Mouse (Mus musculus): ENCODE results near the gene Casc3.

The Casc3 gene

DNA sequence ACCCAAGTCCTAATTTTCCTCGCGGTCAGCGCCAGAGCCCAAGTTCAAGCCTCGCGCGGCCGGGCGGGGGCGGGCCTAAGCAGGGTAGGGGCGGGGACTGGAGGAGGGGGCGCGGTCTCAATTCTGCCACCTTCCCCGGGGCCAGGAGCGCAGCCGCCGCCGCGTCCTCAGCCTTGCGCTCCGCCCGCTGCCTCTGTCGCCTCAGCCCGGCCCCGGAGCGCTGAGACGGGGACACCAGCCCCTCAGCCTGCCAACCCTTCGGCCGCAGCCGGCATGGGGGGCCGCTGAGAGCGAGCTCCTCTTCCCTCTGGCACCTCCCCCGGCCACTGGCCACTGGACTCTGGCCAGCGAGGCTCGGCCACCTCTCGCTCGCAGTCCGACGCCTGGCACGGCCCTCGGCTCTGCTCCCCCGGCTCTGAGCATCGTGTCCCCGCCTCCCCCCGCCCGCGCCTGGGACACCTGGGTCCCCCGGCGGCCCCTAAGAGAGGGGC lies 32.0 kb downstream of the Casc3 start, which contains the start of gene Rapgefl1:
TSS of gene Rapgefl1 (plus strand) at position 135 of the 491 bp plus-strand sequence.
- peak; percentile 67 to 69 for DNase-seq

DNA sequence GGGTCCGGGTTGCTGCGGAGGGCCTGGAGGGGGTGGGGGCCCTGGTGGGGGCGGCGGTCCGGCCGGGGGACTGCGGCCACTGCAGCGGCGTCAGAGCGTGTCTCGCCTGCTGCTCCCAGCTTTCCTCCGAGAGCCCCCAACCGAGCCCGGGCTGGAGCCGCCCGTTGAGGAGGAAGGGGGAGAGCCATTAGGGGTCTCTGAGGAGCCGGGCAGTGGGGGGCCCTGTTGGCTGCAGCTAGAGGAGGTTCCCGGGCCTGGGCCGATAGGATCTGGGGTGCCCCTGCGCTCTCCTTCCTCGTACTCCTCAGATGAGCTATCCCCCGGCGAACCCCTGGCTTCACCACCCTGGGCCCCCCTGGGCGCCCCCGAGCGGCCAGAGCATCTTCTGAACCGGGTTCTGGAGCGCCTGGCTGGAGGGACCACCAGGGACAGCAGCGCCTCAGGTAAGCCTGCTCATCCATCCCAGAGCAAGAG lies 32.6 kb downstream of the Casc3 start:
- DNase-seq = peak; percentile 30 to 43

DNA sequence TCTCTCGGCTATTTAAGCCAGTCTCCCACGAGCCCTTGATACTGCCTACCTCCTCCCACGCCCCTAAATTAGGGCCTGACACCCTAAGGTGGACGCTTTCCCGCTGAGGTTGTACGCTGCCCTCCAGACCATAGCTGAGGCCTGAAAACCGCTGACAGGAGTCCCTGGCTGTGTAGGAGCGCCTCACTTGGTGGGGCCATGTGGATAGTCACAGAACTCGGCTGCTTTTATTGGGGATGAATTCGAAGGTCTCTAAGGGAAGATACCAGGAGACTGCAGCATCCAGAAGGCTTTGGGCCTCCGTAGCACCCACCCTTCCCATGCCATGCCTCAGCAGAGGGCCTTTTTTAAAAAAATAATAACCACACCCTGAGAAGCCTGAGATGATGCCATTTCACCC lies 33.2 kb downstream of the Casc3 start:
- no peak for DNase-seq

GRCm38 (mm10) chr11:98838512-98838911 lies 33.8 kb downstream of the Casc3 start:
- no peak for DNase-seq

DNA sequence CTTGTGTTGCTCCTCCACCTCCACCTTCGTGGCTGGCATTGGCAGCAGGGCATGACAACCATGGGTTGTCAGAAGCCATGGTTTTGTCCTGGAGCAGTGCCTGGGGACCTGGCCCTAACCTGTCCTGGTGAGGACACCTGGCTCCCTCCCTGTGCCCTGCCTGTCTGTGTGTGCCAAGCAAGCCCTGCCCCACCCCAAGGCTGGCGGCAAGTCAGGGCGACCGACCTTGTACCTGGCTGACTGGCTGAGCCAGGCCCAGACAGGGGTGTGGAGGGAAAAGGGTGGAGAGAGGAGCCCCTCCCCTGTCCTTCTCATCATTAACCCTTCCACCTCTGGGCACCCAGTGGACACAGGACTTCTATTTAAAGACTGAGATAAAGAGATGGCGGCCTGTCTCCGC lies 34.7 kb downstream of the Casc3 start:
- DNase-seq = no peak

GRCm38 (mm10) chr11:98839897-98840296 lies 35.2 kb downstream of the Casc3 start:
- no peak for DNase-seq

GRCm38 (mm10) chr11:98846016-98846415 lies 41.3 kb downstream of the Casc3 start:
- DNase-seq = no peak

DNA sequence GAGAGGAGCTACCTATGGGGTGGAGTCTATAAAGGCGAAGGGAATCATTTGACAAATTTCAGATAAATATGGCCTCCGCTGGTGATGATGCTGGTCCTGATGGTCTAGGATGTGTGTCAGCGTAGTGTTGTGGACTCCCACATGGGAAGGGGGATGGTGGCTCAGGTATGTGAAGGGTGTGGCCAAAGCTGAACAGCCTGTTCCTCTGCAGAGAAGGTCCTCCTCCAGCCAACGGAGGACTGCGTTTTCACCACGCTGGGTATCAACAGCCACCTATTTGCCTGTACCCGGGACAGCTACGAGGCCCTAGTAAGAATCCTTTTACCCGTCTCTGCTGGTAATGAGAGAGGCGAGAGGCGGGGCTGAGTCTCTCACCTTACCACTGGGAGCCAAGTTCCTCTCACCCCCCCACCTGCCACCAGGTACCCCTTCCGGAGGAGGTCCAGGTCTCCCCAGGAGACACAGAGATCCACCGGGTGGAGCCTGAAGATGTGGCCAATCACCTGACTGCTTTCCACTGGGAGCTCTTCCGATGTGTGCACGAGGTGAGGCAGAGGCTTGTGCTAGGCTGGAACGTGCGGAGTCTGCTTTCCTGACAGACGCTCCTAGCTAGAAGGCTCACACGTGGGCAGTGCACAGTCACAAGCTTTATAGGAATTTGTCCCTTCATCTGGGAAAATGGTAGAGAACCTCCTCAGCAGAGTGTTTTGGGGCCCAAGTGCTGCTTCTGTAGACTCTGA lies 42.3 kb downstream of the Casc3 start:
- DNase-seq = no peak

DNA sequence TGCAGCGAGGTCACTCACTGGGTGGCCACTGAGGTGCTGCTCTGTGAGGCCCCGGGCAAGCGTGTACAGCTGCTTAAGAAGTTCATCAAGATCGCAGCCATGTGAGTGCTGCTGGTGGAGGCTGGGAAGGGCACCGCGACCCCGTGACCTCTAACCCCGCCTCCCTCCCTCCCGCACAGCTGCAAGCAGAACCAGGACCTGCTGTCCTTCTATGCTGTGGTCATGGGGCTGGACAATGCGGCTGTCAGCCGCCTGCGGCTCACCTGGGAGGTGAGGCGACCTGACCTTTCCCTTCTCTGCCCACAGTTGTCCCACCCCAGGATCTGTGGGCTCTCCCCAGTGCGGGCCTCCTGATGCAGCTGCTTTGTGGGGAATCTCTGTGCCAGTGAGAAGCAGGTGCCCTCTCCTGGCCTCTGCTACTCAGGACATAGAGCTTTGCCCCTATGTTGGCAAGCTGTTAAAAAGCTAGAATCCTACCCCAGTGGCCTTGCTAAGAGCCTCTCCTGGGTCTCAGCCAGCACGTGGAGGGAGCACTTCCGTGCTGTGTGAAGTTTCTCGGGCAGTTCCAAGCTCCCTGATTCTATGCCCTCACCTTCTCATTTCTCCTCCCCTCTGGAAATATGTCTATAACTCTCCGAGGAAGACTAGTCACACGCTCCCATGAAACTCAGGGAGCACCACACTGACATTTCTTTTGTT lies 44.6 kb downstream of the Casc3 start:
- DNase-seq = no peak

DNA sequence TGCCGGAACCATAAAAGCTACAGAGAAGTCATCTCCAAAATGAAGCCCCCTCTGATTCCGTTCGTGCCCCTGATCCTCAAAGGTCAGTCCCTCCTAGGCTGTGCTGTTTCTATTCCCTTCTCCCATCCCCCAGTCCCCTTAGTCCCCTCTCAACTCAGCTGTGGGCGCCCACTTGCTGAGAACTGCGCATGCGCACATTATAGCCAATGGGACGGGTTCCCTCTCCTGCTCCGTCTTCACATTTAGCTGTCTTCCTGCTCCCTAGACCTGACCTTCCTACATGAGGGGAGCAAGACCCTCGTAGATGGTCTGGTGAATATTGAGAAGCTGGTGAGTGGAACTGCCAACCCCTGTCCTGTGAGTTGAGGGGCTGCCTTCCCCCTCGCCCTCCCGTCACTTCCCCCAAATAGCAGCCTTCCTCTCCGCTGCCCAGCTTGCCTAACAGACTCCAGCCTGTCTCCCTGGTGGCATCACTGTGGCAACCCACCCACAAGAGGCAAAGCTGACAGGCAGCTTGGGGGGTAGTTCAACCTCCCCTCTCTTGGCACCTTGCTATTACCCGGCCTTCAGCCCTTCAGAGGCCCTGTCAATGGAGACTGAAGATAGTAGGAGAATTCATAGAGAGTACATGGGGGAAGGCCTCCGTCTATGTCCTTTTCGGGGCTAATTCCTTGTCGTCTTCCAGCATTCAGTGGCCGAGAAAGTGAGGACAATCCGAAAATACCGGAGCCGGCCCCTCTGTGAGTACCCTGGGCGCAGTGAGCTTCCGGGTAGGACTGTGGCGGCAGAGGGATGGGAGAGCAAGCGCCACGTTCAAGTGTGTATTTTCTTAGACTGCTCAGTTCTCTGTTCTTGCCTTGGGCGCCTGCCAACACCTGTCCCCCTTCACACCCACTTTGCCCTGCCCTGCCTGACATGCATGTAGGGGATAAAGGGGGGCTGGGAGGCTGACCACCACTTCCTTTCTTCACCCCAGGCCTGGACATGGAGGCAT lies 45.7 kb downstream of the Casc3 start:
- DNase-seq = no peak

DNA sequence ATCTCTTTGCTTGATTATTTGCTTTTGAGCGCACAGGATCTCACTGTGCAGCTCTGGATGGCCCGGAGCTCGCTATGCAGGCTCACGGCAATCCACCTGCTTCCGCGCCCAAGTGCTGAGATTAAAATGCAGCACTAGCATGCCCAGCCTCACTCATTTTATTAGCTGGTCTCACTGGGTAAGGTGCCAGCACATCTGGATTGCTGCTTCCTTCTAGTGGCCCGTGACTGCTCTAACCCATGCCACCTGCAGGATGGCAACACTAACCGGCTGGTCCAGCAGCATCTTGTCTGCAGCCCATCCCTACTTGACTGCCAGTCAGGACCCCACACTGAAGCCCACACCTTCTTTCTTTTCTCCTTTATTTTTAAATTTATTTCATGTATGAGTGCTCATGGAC lies 49.4 kb downstream of the Casc3 start:
- DNase-seq = no peak

DNA sequence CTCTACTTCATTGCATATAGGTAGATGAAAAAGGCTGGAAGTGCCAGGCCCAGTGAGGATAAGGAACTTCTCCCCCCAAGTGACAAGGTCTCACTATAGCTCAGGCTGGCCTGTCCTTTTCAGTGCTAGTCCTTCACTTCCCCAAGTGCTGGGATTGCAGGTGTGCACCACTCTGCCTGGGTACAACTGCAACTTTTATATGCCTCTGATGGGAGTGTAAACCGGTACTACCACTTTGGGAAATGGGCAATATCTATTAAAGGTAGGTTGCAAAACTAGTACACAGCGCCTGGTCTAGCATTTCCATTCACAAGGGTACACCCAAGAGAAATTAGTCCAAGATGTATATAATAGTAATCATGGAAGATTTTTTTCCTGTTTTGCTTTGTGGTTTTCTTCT lies 50.0 kb downstream of the Casc3 start:
- DNase-seq = no peak

DNA sequence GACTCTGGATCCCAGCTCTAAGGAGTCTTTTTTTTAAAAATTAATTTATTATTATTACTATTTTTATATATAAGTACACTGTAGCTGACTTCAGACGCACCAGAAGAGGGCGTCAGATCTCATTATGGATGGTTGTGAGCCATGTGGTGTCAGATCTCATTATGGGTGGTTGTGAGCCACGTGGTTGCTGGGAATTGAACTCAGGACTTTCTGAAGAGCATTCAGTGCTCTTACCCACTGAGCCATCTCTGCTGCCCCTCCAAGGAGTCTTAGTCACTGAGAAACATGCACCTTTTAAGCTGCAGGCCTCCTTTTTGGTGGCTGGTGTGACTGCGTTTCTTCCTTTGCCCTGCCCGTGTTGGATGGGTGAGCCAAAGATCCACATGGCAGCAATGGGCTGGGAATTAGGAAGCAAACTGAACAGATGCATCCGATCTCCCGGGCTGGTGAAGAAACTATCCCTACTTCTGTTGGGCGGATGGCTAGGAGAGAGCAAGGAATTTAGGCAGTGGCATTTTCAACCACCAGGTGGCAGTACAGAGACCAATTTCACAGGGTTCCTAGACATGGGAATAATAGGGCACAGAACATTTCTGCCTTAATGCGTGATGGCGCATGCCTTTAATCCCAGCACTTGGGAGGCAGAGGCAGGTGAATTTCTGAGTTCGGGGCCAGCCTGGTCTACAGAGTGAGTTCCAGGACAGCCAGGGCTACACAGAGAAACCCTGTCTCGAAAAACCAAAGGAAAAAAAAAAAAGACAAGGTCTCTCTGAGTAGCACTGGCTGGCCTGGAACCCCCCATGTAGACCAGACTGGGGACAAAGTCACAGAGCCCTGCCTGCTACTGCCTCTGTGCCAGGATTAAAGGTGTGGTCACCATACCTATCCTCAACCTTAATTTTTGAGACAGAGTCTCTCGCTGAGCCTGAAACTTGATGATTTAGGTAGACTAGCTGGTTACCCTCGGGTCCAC lies 54.3 kb downstream of the Casc3 start:
- DNase-seq = peak; percentile 30 to 58

DNA sequence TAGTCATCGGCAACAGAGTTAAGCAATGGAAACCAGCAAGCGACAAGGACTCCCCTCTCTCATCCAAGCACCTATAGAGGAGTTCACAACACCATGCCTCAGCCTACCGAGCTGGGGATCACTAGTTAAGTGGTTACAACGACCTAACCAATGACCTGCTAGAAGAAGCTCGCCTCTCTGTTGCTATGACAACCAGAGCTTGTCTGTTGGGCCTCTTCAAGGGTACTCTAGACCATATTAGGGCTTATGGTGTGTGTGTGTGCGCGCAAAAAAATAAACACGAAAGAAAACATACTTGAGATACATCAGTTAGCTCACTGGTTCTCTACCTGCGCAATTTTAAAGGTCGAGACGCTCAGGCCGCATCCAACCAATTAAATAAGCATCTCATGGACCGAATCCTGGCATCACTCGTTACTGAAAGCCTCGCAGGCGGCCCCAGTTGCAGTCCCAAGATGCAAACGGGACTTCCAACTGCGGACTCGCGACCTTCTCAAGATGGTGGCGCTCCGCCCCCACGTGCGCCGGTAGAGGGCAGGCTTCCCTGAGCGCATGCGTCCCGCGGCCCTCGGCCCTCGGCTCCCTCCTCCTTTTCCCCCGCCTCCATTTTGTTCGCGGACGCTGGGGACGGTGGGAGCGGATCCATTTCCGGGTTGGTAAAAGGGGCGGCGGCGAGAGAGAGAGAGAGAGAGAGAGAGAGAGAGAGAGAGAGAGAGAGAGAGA lies 58.5 kb downstream of the Casc3 start, which contains the start of gene Wipf2:
TSS of gene Wipf2 (plus strand) at position 611 of the 723 bp plus-strand sequence.
- DNase-seq = peak; percentile 89 to 91

DNA sequence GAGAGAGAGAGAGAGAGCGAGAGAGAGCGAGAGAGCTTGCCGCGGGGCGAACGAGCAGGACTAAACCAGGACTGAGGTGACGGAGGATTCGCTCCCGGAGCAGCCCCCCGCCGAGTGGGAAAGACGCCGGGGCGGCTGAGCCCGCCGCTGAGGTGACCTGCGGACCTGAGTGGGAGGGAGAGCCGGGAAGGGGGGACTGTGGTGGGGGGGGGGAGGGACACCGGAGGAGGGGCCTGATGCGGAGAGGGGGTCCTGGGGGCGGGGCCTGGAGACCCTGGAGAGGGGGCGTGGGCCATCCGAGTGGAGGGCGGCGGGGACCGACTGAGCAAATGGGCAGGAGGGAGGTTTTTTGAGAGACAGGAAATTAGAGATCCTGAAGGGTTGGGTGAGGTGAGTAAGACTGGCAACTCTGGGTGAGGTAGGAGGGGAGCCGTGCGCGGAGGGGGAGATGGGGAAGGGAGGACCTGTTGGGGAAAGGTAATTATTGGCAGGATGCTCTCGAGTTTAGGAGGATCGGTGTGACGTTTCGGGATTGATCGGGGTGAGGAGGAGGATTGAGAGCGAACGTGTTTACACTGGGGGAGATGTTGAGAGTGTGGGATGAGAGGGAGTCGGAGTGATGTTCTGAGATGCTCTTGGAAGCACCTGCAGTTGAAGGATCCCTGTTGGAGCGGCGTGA lies 59.2 kb downstream of the Casc3 start:
- peak in 1 of 2 experiments; percentile 64 for DNase-seq

- no peak for DNase-seq
Observed at GRCm38 (mm10) chr11:98867293-98867692, 62.6 kb downstream of the Casc3 start.

DNA sequence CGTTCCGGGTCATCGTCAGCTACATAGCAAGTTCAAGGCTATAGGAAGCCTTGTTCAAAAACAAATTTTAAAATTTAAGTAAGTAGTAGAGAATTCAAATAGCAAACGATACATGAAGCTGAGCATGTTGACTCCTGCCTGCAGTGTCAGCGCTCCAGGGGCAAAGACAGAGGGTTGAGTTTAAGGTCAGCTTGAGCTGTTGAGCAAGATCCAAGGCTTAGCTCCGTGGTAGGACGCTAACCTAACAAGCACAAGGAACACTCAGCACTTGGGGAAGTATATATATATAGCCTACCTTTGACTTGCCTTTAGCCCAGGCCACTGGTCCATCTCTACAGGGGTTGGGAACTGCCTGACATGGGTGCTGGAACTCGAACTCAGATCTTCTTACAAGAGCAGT lies 65.2 kb downstream of the Casc3 start:
- DNase-seq = no peak

GRCm38 (mm10) chr11:98870791-98871190 lies 66.1 kb downstream of the Casc3 start:
- no peak for DNase-seq

DNA sequence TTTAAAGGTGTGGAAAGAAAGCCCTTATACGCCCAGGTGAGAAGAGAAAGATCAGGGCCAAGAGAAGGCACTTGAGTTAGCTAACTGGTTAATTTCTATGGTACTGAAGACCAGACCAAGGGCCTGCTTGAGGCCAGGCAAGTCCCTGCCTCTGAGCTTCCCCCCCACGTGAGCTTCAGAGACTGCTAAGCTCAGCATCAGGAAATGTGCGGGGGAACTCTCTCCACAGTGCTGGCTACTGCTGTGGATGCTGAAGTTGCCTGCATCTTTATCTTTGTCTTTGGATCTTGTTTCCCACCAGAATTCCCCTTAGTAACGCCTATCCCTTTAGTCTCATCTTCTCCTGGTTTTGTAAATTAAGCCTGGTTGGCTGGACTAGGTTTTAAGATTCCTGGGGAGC lies 66.7 kb downstream of the Casc3 start:
- DNase-seq = no peak

- DNase-seq = no peak
Observed at GRCm38 (mm10) chr11:98872040-98872439, 67.3 kb downstream of the Casc3 start.

Measured in thymus, adult 18-20 months (tissue).